Mouse (Mus musculus): ENCODE measurements around the gene Camk1d. TPM values are rescaled to one million over a fixed set of nuclear protein-coding genes. Genes with fewer than 3 reads are reported as not detected.
"Not testable (repeated sequence)": the region's sequence is repeated elsewhere in the genome, so short reads cannot be mapped to it uniquely, and the experiment has no call there.

Camk1d gene
- total RNA-seq, 2 experiments from 2014 or later: 6.6 TPM

DNA sequence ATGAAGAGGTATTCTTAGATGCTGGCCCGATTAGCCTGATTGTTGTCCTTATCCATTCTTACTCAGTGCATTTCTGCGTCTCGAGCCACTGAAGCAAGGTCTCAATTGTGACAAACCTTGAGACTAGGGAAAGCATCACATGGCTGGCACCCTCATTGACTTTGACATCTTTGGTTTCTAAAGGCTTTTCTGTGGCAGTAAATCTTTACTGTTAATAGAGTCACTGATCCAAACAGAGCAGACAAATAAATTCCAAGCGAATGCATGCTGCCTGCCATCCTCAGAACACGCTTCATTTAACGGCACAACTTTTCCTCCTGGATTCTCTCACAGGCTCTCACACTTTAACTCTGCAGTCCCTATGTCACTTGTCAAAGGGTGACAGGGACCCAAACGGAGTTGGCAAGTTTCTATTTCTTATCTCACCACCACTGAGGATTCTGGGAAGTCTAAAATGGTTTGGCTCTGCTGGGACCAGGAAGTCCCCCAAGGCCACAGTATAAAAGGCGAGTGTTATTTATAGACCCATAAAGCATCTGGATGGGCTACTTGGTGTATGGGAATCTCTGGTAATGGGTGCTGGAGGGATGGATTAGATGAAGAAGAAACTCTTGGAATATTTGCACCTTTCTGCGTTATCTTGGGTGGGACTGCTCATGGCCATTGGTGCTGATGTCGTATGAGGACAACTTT is 141.9 kb downstream of the Camk1d start:
- no peak for DNase-seq

DNA sequence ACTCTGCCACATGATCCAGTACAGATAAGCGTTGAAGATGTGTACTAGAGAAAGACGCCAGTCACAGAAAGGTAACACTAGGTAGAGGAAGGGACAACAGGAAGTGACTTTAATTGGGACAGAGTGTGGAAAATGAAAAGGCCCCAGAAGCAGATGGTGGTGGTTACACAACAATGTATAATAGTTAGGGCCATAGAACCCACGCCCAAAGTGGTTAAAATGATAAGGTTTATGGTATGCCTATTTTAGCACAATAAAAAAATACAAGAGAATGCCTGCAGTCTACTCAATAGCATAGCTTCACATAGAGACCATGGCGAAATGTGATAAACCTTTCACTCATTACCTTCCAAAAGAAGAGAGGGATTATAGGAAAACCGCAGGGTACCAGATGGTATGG is 147.7 kb downstream of the Camk1d start:
- DNase-seq: no peak

DNA sequence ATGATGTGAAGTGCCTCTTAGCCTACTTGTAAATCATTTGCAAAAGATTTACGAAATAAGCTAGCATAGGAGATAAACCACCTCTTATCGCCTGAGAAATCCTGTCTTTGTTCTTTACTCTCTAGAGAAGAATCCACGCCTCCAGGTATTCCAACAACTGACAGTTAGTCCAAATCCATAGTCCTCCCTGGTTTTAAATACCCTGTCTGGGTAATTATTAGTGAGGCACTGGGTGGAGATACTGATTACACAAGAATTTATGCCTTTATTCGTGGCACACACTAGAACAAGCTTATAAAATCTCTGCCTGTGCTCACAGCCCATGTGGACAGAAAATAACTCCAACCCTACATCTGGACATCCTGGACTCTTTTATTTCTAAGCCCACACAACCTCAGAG is 150.6 kb downstream of the Camk1d start:
- DNase-seq: no peak

DNA sequence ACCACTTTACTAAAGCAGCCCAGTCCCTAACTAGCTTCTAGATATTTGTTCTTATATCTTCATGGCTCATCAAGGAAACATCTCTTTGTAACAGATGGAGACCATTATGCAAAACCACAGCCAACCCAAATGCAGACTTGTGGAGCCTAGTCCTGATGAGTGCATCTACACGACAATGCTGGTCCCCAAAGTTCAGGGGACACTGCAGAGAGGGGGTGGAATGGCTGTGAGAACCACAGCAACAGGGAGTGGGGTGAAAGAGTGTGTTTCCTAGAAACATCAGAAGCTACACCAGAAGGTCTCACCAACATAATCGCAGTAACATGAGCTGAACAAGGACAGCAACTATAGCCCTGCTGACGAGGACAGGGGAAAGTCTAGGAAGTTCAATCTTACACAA is 152.9 kb downstream of the Camk1d start:
- no peak for DNase-seq

DNA sequence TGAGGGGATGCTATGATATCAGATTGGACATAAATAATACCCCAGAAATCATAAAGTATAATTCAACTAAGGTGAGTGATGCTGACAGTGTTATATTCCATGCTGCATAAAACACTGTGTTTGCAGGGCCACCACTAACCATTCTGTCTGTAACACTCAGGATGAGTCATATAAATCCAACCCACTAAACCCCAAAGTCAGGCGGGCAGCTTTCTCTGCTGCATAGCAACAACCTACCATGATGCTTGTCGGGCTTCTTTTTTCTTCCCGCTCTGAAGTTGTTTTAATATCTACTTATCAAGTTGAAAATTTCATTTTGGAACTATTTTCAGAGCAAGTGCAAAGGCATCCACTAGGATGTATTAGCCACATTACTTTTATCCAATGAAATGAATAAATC is 161.1 kb downstream of the Camk1d start:
- DNase-seq: peak in 1 of 2 experiments; percentile 15

DNA sequence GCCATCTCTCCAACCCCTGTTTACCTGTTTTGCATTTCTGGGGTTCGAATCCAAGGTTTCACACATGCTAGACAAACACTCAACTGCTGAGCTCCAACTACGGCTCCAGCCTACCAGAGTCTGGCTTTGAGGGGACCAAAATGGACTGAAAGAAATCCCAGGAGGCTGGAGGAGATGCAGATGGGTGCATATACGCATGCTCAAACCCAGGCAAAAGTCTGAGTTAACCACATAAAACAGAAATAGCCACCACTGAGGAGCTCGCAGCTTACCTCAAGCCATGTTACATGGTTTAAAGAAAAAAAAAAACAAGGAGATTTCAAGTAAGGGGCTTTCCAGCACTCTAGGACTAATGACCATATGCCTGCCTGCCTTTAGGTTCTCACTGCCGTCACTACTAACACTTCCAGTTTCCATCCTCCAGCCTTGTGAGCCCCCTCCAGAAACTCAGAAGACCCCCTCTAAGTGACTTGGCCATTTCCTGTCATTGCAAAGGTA is 162.5 kb downstream of the Camk1d start:
- no peak for DNase-seq

DNA sequence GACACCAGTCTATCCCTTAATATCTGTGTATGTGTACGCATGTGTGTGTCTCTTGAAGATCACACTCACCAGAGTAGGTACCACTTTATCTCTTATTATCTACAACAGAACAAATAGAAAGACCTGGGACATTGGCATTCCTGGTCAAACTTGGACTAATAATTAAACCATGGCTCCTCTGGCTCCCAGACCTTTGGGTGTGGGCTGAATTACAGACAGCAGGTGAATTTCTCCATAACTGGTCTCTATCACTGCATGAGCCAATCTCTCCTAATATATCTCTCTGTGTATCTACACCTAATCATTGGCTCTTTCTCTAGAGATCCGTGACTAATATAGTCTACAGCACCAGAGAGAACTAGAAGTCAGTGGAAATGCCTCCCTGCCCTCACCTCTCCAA is 165.0 kb downstream of the Camk1d start:
- DNase-seq: no peak

DNA sequence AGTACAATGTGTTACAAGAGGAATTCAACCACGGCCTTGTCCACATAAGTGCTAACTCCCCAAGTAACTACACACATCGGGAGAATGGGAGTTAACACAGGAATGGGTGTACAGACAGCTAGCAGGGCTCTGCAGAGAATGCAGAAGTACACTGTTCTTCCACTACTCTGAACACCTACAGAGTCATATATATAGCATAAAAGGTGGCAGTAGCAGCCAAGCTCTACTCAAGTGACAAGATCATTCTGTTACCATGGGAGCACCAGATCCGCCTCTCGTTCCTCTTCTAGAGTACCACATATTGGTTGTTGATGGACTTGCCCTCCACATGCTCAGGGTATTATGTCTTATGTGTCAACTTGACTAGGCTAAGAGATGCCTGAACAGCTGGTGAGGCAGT is 165.4 kb downstream of the Camk1d start:
- DNase-seq: no peak

DNA sequence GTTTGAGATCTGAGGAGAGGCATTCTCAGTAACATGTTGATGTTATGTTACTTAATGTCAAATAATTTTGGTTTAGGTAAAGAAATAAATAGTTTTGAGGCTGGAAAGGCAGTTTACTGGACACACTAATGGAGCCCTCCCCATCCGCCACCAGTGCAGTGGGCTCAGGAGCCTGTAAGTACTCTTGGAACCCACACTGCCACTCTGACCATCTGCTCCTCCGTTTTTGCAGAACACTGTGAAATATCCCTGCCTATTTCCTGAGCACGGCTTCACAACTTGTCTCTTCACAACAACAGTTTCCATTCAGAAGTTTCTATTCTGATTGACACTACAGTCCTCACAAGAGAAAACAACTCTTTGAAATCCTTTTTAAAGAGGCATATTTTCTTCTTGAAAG is 173.4 kb downstream of the Camk1d start:
- DNase-seq: no peak

DNA sequence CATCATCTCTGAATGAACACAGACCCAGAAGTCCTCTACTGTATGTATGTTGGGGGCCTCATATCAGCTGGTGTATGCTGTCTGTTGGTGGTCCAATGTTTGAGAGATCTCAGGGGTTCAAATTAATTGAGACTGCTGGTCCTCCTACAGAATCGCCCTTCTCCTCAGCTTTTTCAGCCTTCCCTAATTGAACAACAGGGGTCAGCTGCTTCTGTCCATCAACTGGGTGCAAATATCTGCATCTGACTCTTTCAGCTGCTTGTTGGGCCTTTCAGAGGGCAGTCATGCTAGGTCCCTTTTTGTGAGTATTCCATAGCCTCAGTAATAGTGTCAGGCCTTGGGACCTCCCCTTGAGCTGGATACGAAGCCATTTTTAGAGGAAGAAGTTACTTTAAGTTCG is 174.4 kb downstream of the Camk1d start:
- DNase-seq: not testable (repeated sequence)

DNA sequence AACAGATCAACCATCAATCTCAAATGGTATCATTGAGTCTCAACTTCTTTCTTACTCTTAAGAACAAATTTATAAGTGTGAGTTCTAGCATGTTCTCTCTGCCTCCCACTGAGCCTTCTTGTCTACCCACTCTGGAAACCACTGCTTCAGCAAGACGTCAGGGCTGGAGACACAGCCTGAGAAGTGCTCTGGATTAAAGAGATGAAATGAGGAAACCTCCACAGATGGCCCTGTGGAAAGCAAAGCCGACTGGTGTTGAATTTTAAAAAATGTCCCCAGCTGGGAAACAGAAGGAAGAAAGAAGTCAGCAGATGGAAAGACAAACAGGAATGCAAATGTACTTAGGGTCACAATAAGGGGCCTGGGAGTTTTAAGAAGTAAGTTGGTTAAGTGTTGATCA is 180.4 kb downstream of the Camk1d start:
- DNase-seq: no peak

DNA sequence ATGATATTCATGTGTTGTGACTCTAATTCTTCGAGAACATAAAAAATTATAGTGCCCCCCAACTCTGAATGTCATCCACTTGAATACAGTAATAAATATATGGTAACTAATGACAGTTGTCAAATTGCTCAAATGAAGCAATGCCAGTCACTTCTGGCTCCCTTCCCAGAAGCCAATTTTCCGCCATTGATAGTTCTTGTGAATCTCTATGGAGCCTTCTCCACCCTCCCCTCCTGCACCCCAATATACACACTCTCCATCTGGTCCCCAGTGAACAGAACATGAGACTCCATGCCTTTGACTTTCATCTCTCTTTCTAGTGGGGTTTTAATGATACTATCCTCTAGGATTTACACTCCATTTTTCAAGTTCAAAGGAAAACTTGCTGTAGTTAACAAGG is 184.3 kb downstream of the Camk1d start:
- DNase-seq: no peak

DNA sequence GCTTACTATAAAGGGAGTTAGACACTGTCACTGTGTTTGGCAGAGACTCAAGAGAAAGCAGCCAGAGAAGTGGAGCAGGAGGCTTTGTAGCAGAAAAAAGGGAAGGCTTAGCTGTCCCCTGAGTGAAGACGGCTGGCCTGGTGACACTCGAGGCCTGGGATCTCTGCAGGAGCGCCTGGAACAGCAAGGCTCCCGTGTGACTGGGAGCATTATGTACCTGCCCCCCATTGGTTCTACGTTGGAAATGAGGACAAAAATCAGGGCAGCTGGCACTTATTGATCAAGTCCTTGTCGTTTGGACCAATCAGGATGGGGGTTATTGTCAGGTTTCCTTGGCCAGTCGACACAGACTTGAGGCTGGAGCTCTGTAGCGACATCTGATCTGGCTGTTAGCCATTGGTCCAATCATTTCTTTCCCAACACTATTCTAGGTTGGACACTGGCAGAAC is 195.1 kb downstream of the Camk1d start:
- no peak for DNase-seq

DNA sequence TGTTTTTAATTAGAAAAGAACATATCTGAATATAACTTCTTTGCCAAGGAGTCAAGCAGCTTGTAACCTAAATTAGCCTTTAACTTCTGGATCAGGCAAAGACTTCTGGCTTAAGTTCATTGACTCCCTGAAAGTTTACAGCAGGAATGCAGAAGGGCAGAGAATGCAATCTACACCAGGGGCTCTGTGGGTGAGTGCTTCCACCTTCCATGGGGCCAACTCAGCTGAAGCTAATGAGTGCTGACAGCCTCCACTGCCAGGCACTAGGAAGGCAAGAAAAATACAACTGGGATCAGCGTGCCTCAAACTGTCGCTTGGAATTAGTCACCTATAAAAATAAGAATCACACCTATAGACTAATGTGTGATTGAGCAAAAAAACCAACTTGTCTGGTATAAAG is 199.2 kb downstream of the Camk1d start:
- DNase-seq: no peak

DNA sequence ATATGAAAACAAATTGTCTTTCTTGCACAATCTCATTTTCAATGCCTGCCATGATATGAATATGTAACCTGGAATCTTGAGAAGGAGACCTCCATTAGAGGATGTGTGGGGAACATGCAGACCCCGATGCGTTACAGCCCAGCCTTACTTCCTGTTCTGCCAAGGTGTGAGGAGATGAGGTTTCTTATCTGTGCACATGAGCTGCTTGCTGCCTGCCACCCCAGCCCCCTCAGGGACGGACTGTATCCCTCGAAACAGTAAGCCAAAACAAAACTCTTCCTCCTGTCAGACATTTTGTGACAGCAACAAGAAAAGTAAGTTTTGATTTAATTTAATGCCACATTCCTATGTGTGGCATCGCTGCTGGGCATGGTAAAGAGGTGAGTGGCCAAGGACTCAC is 200.2 kb downstream of the Camk1d start:
- DNase-seq: no peak

DNA sequence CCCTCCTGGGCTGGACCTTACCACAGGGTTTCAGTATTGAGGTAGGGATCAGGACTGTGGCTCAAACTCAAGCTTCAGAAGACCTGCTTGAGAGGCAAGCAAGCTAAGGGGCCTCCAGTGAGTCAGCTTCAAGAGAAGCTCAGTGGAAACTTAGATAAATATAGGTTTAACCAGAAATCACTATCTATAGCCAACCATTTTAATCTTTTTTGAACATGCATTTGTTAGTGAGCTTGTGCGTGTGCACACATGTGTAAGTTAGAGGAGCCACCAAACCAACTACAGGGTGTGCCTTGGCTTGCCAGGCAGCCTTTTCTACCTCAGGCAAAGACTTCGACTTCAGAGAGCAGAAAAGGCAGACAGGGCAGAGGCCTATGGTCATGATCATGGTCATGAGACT is 200.7 kb downstream of the Camk1d start:
- DNase-seq: no peak

DNA sequence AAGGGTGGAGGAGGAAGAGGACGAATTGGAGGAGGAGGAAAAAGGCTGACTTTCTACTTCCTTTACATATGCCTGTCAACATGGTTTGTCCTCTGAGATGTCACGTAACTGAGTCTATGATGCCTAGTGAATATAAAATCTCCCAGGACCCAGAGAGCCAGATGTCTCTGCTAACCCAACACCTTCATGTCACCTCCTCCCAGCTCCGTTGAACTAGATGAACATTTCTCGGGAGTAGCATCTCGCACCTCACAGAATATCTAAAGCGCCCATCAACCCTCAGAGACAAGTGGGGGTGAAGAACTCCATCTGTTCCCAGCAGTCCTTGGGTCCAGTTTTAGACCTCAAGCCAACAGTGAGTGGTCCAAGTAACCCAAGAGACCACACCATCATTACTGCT is 204.3 kb downstream of the Camk1d start:
- no peak for DNase-seq

DNA sequence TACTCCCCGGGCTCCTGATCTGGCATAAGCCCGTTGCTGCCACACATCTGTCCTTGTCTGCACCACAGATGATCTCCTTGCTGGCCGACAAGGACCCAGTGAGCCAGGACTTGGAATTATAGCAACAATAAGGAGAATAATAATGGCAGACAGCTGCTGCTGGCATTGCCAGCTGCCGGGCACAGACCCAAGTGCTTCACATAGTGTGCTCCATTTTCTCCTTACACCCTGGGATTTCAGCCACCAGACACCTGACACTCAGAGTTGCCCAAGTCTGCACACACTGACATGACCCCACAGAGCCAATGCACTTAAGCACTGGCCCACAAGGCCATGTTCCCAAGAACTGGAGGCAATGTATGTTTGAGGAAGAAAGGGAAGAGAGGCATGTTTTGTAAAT is 214.7 kb downstream of the Camk1d start:
- no peak for DNase-seq

DNA sequence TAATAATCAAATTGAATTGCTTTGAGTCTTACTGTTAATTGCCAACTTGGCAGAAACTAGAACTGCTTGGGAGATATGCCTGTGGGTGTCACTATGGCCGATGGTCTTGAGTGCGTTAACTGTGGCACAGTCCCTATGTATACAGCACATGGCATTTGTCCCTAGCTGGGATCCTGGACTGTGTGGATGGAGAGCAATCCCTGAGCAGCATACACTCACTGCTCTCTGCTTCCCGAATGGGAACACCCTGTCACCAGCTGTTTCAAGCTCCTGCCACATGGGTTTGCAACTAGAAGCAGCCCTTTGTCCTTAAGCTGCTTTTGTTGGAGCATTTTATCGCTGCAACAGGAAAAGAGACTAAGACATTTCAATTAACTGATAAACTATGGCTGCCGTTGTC is 224.4 kb downstream of the Camk1d start:
- DNase-seq: no peak

DNA sequence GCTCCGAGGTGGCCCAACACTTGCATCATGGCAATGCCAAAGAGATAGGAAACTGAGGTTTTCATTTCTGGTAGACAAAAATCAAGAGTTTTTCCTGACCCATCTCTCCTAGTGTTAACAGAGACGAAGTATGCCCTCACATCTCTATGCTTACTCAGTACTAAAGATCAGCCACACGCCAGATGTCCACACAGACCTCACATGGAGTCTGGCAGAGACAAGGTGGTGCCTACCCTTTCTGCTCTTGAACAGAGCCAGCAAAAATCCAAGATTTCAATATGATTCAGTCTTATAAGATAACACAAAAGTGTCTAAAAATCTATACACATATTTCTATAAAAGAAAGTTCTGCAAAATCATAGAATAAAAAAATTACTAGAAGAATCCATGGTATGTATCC is 227.0 kb downstream of the Camk1d start:
- no peak for DNase-seq

DNA sequence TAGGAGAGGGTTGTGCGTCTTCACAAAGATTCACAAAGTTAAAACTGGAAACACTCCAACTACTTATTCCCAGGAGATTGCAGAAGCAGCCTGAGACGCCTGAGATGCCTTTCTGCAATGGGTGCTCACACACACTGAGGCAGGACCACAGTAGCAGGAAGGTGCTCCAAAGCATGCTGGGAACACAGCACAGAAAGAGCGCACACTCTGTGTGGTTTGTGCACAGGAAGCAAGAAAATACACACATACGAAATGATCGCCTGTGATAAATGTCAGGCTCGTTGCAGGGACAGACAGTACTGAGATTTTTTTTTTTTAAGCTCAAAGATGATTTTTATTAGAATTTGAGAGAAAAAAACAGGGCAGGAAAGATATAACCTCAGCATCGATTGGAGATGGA is 227.7 kb downstream of the Camk1d start:
- no peak for DNase-seq

DNA sequence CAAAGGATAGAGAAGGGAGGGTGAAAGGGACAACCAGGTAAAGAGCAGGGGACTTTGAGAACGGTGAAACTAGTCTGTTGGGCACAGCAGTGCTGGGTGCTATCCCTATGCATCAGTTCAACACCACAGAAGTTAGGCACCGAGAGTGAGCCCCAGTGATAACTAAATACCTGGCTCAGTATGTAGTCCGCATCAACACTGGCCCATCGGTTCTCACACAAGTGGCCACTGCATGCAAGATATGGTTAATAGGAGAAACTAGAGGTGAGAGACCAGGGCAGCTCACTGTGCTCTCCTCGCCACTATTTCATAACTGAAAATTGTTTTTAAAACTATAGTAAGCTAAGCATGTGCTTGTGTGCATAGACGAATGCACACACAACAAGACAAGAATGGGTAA is 228.5 kb downstream of the Camk1d start:
- DNase-seq: no peak

DNA sequence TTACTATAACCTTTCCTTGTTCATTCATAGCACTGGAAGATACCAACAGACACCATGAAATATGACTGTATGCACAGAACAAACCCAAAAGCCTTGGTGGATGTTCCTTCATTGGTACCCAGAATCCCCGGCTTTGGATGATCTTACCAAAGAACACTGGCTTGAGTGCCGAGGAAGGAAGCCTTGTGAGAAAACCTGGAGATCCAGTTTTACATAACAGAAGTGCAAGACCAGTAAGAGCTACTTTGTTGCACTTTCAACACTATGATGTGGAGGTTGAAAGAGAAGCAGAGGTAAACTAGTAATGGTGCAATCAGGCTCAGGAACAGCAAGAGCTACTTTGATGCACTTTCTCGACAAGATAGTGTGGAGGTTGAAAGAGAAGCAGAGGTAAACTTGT is 234.4 kb downstream of the Camk1d start:
- DNase-seq: no peak

DNA sequence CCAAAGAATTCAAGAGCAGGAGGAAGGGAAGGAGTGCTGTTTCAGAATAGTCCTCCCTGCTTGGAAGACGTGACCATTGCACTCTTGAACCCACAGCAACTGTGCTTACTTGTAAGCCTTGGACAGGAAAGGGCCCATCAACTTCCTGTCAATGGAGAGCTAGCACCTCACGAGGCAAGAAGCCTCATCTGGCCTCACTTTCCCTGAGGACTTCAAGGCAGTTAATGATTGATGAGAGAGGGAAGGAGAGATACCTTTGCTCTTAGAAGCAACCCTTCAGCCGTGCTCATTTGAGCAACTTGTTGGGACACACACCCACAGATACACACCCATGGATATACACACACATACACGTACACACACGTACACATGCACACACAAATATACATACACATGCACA is 235.6 kb downstream of the Camk1d start:
- no peak for DNase-seq

DNA sequence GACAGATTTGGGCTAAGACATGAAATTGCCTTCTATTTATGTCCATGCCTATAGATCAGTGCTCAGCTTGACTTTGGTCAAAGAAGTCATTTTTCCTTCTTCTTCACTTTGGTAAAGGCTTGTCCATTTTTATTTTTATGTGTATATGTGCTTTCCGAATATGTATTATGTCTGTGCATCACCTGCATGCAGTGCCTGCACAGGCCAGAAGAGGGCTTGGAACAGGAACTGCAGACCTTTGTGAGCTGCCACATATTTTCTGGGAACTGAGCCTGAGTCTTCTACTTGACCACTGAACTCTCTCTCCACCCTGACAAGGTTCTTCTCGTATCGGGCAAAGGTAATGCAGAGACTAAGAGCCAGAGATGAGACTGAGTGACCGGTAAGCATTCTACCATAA is 236.1 kb downstream of the Camk1d start:
- no peak for DNase-seq
